Mouse (Mus musculus): ENCODE measurements at regions not wholly inside any gene's neighbourhood (a gene's known extent, or its start where the extent isn't known, plus 50 kb on each side); places are given as distances from the start of the nearest gene placed in this dataset.

DNA sequence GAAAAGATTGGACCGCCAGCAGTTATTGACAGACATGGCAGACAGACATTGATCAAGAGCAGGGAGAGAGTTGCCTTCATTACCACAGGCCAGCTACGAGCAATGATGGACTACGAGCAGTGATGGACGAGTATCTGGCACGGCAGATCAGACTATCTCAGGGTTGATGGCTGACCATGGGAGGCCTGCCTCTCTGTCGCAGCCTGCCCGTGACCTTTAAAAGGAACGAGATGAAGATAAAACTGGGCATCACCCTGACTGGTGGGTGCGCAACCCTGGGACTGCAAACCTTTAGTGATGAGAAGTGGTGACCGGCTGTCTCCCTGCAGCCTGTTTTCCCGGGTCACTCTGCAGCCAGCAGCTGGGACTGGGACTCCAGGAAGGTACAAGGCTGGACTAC lies 80.3 kb upstream of the 1700021F07Rik start:
- in situ Hi-C loops (cut with MboI; ENCODE audit: low pct_unique_long_range_greater_than_20kb in 1 of 2, low sequenced_read_pairs in 2 of 2, unreplicated experiment in 1 of 2): no loop called here

DNA sequence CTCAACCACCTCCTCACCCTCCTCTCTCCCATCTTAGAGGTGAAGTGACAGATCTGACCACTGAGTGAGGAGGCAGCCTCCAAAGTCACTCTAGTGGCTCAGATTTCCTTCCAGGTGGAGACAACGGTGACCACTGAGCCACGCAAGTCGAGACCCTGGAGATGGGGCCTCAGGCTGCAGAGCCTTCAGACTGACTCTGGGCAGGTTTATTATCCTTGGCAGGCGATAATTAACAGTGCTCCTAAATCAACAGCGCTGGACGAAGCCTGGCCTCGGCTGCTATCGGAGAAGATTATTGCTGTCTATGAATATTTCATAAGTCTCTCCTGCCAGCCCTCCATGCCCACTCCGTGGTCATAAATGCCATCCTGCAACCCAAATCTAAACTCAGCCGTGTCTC lies 79.1 kb upstream of the 1700021F07Rik start:
- in situ Hi-C loops (cut with MboI; ENCODE audit: low pct_unique_long_range_greater_than_20kb in 1 of 2, low sequenced_read_pairs in 2 of 2, unreplicated experiment in 1 of 2): no loop called here

- in situ Hi-C loops (cut with MboI; ENCODE audit: low pct_unique_long_range_greater_than_20kb in 1 of 2, low sequenced_read_pairs in 2 of 2, unreplicated experiment in 1 of 2): no loop called here
These were observed 78.0 kb upstream of the 1700021F07Rik start for GRCm38 (mm10) chr2:173444386-173444785.

DNA sequence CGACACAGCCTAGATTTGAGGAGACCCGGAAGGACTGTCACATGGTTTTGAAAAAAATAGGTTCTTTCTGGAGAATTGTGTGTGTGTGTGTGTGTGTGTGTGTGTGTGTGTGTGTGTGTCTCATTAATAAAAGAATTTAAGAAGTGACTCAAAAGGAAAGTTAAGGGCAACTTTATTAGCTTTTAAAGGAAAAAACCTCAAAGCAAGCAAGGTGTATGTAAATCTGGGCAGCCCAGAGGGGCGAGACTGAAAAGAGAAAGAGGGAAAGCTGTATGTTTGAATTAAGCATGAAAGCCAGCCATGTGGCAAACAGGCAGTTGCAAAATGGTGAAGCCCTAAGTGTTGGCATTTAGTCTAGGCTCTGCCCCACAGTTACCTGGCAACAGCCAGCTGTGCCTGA lies 77.3 kb upstream of the 1700021F07Rik start:
- in situ Hi-C loops (cut with MboI; ENCODE audit: low pct_unique_long_range_greater_than_20kb in 1 of 2, low sequenced_read_pairs in 2 of 2, unreplicated experiment in 1 of 2): no loop called here

DNA sequence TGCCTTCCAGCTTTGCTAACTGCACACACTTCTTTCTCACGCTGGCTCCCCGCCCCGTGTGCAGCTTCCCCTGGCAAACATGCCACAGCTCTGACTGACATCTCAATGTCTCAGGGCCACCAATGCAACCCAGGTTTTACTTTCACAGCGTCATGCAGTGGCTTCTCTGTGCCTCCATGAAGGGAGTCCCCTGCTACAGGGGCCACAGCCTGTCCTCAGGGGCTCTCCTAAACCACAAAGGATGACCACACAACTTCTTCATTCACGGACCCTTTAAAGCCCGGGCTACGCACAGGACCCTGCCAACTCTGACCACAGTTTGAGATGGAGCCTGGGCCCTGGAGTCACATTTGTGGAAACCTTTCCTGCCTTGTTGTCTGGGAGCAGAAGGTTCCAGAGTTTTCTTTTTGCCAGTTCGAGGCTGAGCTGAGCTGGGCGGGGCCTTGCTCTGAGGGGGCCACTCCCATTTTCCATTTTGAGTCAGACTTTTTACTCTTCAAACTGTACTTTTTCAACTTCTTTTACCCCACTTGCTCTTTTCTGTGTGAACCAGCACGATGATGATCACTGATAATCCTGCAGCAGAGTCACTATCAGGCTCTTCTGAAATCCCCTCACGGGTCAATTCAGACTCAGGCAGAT lies 73.7 kb upstream of the 1700021F07Rik start:
- in situ Hi-C loops (cut with MboI; ENCODE audit: low pct_unique_long_range_greater_than_20kb in 1 of 2, low sequenced_read_pairs in 2 of 2, unreplicated experiment in 1 of 2): no loop called here

GRCm38 (mm10) chr2:173449198-173449597 lies 73.2 kb upstream of the 1700021F07Rik start:
- in situ Hi-C loops (cut with MboI; ENCODE audit: low pct_unique_long_range_greater_than_20kb in 1 of 2, low sequenced_read_pairs in 2 of 2, unreplicated experiment in 1 of 2): no loop called here

DNA sequence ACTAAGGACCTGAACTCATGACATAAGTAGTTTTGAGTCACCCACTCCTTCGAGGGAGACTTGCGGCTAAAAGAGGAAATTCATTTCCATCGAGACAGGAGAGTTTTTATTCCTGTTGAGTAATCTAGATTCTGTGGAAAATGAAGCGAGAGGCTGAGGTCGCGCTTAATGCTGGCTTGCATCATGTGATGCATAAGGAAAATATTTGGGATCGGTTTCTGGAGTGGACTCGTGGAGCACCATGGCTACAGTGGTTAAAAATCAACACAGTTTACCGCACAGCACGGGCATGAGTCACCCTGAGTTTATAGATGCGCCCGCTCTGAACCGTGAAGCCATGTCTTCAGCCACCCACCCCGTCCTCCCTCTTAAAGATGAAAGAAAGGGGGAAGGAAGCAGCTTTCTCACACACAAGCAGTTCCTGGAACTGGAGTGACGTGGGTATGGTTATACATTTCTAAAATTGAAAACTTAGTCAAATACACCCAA lies 70.3 kb upstream of the 1700021F07Rik start:
- in situ Hi-C loops (cut with MboI; ENCODE audit: low pct_unique_long_range_greater_than_20kb in 1 of 2, low sequenced_read_pairs in 2 of 2, unreplicated experiment in 1 of 2): no loop called here

DNA sequence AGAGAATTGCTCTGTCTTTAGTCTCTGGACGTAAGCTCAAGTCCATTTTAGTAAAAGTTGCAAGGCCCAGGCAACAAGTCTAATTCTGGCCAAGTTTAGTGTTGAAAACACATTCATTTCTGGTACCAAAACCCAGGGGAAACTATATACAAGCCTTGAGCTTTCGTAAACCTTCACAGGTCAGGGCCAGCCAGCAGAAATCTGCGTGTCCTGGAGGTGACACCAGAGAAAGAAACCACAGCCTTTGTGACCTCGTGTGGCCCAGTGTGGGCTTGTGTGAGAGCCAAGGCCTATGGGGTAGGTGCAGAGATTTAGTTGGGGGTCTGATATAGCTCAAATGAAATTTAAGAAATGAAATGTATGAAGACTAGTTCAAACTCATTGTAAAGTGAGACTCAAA lies 69.6 kb upstream of the 1700021F07Rik start:
- in situ Hi-C loops (cut with MboI; ENCODE audit: low pct_unique_long_range_greater_than_20kb in 1 of 2, low sequenced_read_pairs in 2 of 2, unreplicated experiment in 1 of 2): no loop called here

DNA sequence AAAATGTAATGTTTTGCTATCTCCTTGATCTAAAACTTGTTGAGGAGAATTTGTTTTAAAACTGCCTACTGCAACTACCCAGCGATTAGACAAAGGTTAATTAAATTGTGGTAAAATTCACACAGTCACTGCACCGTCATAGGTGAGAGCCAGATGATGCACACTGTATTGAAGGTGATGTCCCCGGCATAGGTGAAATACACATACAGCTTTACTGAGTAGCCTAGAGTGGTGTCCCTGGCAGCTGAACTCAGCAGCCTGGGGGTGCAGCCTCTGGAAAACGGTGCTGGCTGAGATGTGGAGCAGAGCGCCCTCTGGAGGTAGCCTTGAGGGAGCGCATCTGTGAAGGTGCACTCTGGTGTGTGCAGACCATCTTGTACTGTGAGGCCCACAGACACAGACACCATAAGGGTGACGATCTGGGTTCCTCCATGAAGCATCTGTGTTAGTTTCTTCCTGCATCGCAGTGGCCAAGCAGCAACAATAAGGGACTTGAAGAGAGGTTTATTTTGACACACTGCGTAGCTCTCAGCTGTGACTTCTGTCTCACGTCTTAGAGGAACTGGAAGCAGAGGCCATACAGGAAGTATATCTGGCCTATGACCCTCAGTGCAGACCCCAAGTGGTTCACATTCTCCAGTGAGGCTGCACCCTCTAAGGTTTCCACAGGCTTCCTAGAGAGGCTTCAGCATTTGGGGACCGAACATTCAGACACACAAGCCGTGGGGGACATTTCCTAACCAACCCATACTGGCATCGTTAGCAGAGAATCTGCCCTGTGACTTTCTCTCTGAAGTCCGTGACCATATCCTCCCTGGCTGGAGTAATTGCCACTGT lies 68.6 kb upstream of the 1700021F07Rik start:
- in situ Hi-C loops (cut with MboI; ENCODE audit: low pct_unique_long_range_greater_than_20kb in 1 of 2, low sequenced_read_pairs in 2 of 2, unreplicated experiment in 1 of 2): no loop called here

GRCm38 (mm10) chr2:173454741-173455140 lies 67.6 kb upstream of the 1700021F07Rik start:
- in situ Hi-C loops (cut with MboI; ENCODE audit: low pct_unique_long_range_greater_than_20kb in 1 of 2, low sequenced_read_pairs in 2 of 2, unreplicated experiment in 1 of 2): no loop called here

DNA sequence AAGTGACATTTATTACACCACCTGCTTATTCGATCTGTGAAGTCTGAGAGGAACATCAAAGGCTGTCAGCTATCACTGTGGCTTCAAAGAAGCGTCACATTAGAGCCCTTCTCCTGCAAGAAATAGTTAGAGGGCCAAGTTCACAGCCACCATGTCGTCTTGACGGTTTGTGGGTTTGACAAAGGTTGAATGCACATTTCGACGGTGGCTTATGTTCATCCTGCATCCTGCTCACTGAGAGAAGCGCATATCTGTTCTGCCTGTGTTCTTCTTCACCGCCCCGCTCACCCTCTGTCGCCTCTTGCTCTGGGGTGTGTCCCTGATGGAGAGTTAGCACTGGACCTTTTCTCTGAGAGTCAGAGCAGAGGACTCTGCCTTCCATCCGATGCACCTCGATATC lies 67.2 kb upstream of the 1700021F07Rik start:
- in situ Hi-C loops (cut with MboI; ENCODE audit: low pct_unique_long_range_greater_than_20kb in 1 of 2, low sequenced_read_pairs in 2 of 2, unreplicated experiment in 1 of 2): no loop called here

GRCm38 (mm10) chr2:173456083-173456482 lies 66.3 kb upstream of the 1700021F07Rik start:
- in situ Hi-C loops (cut with MboI; ENCODE audit: low pct_unique_long_range_greater_than_20kb in 1 of 2, low sequenced_read_pairs in 2 of 2, unreplicated experiment in 1 of 2): no loop called here

- in situ Hi-C loops (cut with MboI; ENCODE audit: low pct_unique_long_range_greater_than_20kb in 1 of 2, low sequenced_read_pairs in 2 of 2, unreplicated experiment in 1 of 2): no loop called here
These were observed 65.3 kb upstream of the 1700021F07Rik start for GRCm38 (mm10) chr2:173456924-173457623.

DNA sequence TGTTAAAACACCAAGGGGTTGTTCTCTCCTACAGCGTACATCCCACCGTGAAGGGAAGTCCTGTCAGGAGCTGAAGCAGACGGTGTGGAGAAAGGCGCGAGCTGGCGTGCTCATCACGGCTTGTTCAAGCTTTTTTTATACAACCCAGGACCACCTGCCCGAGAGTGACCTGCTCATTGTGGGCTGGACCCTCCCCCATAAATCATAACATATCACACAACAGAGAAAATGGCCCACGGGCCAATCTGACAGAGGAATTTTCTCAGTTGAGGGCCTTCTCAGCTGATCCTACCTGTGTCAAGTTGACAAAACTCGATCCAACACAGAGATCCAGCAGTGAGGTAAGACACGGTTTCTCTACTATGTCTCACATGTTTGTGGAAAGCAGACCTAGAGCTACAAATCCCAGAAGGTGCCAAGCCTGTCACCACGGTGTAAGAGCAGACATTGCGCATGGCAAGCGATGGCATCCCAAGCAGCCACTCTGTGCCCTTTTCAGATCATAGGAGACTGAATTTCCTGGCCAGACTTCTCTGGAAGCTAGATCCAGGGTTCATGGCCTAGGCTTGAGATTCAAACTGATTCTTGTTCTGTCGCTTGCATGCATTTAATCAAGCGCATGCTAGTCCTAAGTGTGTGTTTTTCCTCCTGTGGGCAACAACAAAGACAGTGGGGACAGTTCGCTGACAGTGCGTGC lies 64.6 kb upstream of the 1700021F07Rik start:
- in situ Hi-C loops (cut with MboI; ENCODE audit: low pct_unique_long_range_greater_than_20kb in 1 of 2, low sequenced_read_pairs in 2 of 2, unreplicated experiment in 1 of 2): no loop called here

DNA sequence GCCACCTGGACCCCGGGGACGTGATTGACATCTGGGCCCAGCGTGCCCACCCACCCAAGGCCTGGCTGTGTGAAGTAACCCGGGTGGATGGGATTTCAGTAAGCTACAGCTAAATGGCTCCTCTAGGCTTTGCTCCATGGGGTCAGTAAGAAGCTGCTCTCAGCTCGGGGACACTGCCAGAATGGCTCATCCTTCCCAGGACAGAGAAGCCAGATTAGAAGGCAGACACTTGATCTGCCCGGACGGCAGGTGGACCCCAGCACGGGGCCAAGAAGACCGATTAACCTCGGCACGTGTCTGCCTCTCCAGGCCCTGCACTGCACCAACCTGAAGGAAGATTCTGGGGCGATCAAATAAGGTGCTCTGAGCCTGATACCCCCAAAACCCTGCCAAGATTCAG lies 63.5 kb upstream of the 1700021F07Rik start:
- in situ Hi-C loops (cut with MboI; ENCODE audit: low pct_unique_long_range_greater_than_20kb in 1 of 2, low sequenced_read_pairs in 2 of 2, unreplicated experiment in 1 of 2): no loop called here

DNA sequence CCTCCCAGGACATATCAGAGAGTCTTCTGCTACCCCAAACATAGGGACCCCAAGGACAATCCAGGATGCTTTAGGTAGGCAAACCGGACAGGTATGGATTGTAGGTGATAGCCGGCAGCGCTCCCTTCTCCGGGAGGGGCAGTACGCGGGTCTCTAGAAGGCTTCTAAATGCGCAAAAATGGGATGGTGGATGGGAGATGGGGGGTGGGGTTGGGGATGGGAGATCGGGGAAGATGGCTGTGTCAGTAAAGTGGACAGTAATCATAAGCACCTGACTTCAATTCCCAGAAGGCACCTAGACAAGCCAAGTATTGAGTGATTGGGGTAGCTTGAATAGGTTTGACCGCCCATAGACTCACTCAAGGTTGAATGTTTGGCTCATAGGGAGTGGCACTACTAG lies 59.1 kb upstream of the 1700021F07Rik start:
- in situ Hi-C loops (cut with MboI; ENCODE audit: low pct_unique_long_range_greater_than_20kb in 1 of 2, low sequenced_read_pairs in 2 of 2, unreplicated experiment in 1 of 2): no loop called here

GRCm38 (mm10) chr2:173464562-173464961 lies 57.8 kb upstream of the 1700021F07Rik start:
- in situ Hi-C loops (cut with MboI; ENCODE audit: low pct_unique_long_range_greater_than_20kb in 1 of 2, low sequenced_read_pairs in 2 of 2, unreplicated experiment in 1 of 2): no loop called here

DNA sequence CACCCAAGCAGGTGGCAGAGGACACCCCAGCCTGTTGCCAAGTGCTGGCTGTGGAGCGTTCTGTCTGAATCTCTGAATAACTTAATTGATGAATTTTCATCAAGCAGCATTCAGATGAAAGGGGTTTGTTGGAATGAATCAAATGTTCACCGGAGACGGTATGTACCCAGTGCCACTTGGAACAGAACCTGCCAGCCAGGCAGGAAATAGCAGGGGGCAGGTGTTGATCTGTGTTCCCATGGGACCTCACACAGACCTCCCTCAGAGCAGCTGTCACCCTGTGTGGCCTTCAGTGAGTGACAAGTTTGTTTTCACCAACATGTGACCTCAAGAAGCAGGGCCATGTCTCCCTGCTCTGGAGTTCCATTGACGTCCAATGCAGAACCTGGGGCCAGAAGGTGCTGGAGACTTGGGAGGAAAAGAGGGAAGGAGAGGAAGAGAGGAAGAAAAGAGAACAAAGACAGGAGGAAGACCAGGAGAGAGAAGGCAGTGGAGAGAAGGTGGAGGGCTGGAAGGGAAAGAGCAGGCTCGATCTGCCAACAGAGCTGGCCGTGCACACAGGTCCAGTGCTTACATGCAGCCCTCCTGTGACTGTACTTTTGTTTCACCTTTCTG lies 57.3 kb upstream of the 1700021F07Rik start:
- in situ Hi-C loops (cut with MboI; ENCODE audit: low pct_unique_long_range_greater_than_20kb in 1 of 2, low sequenced_read_pairs in 2 of 2, unreplicated experiment in 1 of 2): no loop called here

Measured in mouse embryonic stem cell (cell line).